Mouse (Mus musculus): Measurements from ENCODE around the gene Mink1. TPM values are rescaled to one million over a fixed set of nuclear protein-coding genes. Genes with fewer than 3 reads are reported as not detected.
"Not testable (repeated sequence)": the region's sequence is repeated elsewhere in the genome, so short reads cannot be mapped to it uniquely, and the experiment has no call there.

The Mink1 gene
- polyA plus RNA-seq (2015; fragmentation: Nextera tagmentation; extraction: Ambion mirVana), result 17.9 and 18.7 TPM in 2 replicates

DNA sequence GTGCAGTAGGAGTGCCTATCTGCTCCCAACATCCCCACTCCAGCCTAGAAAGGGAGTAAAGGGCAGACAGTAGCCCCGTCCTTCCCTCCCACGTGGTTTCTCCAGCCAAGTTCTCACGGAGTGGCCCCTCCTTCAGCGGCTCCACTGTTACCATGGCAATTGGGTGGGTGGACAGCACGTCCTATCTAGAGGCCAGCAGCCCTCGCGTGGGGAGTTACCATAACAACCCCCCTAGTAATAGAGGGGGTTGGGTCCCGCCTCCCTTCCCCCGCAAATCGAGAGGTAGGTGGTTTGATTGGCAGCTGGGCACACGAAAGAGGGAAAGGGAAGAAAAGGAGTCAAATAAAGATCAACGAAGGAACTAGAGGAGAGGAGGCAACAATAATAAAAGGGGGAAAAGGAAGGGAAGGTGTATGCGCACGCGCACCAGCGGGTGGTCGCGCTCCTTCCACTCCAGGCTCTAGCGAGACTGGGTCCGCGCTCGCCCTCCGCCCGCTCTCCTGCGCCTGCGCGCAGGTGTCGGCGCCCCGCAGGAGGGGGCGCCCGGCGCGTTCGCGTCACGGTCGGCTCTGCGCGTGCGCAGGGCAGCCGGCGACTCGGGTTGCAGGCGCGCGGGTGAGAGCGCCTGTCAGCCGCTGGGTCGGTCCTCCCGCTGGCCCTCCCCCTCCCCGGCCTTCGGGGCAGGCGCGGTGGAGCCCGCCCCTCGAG lies at the start of gene Mink1:
TSS of gene Mink1 (plus strand) at position 595 of the 708 bp plus-strand sequence.
- WGBS, result under 1% methylated on average over 49 of the region's 57 CpGs
- peak; percentile 96 for ATAC-seq (replicated peaks)

GRCm38 (mm10) chr11:70513520-70513919 lies 49.2 kb upstream of the Mink1 start:
- no peaks in the 10 kb centered on the region for H3K36me3 ChIP-seq (replicated peaks)
- peaks cover 9% of the 10 kb centered on the region for H3K4me1 ChIP-seq
- H3K4me3 ChIP-seq, result no peak overlapping the region
- H3K9me3 ChIP-seq, result no peaks in the 10 kb centered on the region
- no peaks in the 10 kb centered on the region for H3K27me3 ChIP-seq (replicated peaks)
- no peak overlapping the region for H3K27ac ChIP-seq
- no peak overlapping the region for H3K9ac ChIP-seq
- ATAC-seq (replicated peaks), result no peak
- no peak overlapping the region for H3K4me2 ChIP-seq
- 47% methylated on average over 11 of the region's 11 CpGs for WGBS

More for the DNA sequence above, at the start of gene Mink1:
- H3K4me2 ChIP-seq, result peak within 1 kb of the TSS; percentile 76
- H3K9me3 ChIP-seq, result no peaks in the 10 kb centered on the region
- no peaks in the 10 kb centered on the region for H3K27me3 ChIP-seq (replicated peaks)
- peak within 1 kb of the TSS; percentile 97 for H3K4me3 ChIP-seq
- no peaks in the 10 kb centered on the region for H3K36me3 ChIP-seq (replicated peaks)
- peak within 1 kb of the TSS; percentile 85 for H3K27ac ChIP-seq
- H3K9ac ChIP-seq, result peak within 1 kb of the TSS; percentile 96
- H3K4me1 ChIP-seq, result peaks cover 39% of the 10 kb centered on the region

DNA sequence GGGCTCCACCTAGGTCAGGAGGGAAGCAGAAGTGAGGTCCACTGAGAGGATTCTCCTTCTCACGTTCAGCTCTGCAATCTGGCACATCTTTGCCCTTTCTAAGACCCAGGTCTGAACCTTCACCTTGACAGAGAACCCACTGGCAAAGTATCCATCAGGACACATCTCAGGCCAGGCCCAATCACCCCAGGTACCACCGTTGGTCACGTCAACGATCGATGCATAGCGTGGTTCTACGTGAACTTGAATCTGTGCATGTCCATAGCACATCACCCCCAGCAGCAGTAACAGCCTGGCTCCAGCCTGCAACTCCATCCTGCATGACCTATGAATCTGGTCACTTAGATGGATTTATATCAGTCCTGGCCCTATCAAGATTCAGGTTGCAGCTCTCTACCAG lies 48.4 kb upstream of the Mink1 start, which contains the start of gene Vmo1:
TSS of gene Vmo1 (minus strand) at position 329 of the 400 bp plus-strand sequence.
- H3K9ac ChIP-seq, result no peak within 1 kb of the TSS
- no peak within 1 kb of the TSS for H3K4me2 ChIP-seq
- H3K27ac ChIP-seq, result no peak within 1 kb of the TSS
- no peak for ATAC-seq (replicated peaks)
- H3K9me3 ChIP-seq, result no peaks in the 10 kb centered on the region
- no peaks in the 10 kb centered on the region for H3K36me3 ChIP-seq (replicated peaks)
- 88% methylated on average over 7 of the region's 7 CpGs for WGBS
- H3K4me1 ChIP-seq, result peaks cover 9% of the 10 kb centered on the region
- H3K27me3 ChIP-seq (replicated peaks), result no peaks in the 10 kb centered on the region
- no peak within 1 kb of the TSS for H3K4me3 ChIP-seq

DNA sequence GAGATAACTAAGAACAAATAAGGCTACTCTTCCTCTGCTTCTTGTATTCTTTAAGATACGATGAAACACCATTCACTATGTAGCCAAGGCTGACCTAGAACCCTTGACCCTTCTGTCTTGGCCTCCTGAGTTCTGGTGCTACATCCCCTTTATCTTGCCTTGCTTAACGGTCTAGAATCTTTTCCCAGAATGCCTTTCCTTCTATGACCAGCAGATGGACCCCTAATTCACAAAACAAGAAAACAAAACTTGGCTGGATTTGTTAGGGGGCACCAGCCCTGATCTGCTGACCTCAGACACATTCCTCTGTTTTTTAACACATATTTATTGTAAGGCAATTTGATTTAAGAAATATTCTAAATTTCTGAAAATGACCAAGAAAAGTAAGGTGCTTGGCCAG lies 46.3 kb upstream of the Mink1 start:
- Histone ChIP-seq H3K4me3 (no peak overlapping the region), H3K9me3 (no peaks in the 10 kb centered on the region), H3K36me3 (replicated peaks) (no peaks in the 10 kb centered on the region), H3K4me2 (no peak overlapping the region), H3K4me1 (peaks cover 9% of the 10 kb centered on the region; the same call in 1 of the 2 replicates), H3K27ac (no peak overlapping the region), H3K27me3 (replicated peaks) (no peaks in the 10 kb centered on the region), H3K9ac (no peak overlapping the region)
- 17% methylated on average over 2 of the region's 2 CpGs for WGBS
- no peak for ATAC-seq (replicated peaks)

DNA sequence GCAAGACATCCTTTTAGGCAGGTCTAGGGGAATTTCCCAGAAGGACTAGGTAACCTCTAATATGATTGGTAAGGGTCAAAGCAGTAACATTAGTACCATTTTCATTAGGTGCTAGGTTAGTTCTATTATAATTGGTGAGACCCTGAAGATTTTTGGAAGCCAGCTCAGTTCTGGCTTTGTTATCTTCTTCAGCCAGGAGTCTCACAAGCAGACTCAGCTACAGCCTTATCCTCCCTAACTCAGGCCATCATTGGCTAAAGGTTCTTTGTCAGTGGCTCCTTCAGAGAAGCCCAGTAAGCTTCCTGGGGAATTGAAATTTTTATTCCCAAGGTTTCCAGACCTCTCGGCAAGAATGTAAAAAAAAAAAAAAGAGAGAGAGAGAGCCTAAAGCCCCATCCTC lies 44.2 kb upstream of the Mink1 start:
- H3K4me2 ChIP-seq, result no peak overlapping the region
- H3K27me3 ChIP-seq (replicated peaks), result no peaks in the 10 kb centered on the region
- no peak overlapping the region for H3K4me3 ChIP-seq
- WGBS, result 52% methylated on average over 1 of the region's 1 CpGs
- H3K4me1 ChIP-seq, result peaks cover 9% of the 10 kb centered on the region; the same call in 1 of the 2 replicates
- H3K9me3 ChIP-seq, result no peaks in the 10 kb centered on the region
- no peak overlapping the region for H3K27ac ChIP-seq
- no peak overlapping the region for H3K9ac ChIP-seq
- no peaks in the 10 kb centered on the region for H3K36me3 ChIP-seq (replicated peaks)
- no peak for ATAC-seq (replicated peaks)

GRCm38 (mm10) chr11:70518923-70519322 lies 43.8 kb upstream of the Mink1 start, which contains the start of gene Gltpd2:
TSS of gene Gltpd2 (plus strand) at chr11:70519196.
- Histone ChIP-seq H3K36me3 (replicated peaks) (no peaks in the 10 kb centered on the region), H3K9ac (peak within 1 kb of the TSS; percentile 27; the same call in 1 of the 2 replicates), H3K9me3 (no peaks in the 10 kb centered on the region), H3K4me2 (peak within 1 kb of the TSS; percentile 48), H3K27ac (peak within 1 kb of the TSS; percentile 40; the same call in 1 of the 2 replicates), H3K4me3 (peak within 1 kb of the TSS; percentile 15), H3K4me1 (peaks cover 9% of the 10 kb centered on the region; the same call in 1 of the 2 replicates), H3K27me3 (replicated peaks) (no peaks in the 10 kb centered on the region)
- WGBS, result 84% methylated on average over 10 of the region's 10 CpGs
- ATAC-seq (replicated peaks), result no peak

DNA sequence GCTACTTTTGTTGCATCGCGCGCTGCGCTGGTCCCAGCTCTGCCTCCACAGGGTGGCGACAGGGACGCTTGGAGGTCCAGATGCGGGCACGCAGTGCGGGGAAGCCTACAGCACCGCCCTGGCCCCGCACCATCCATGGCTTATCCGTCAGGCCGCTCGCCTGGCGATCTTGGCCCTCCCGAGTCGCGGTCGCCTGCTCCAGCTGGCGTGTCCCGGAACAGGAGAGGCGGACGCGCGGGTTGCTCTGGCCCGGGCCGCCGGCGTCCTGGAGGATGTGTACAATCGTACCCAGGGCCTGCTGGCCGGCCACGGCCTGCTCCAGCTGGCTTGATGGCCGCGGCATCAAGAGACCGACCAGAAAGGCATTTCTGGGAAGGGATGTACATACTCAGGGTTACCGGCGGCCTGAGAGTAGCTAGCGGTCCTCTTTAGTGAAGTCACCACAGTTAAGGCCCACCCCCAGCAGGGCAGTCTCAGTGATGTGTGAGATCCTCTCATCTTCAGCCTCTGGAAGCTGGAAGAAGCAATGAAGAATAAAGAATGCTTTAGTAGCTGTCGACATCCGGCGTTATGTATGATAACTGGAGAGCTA lies 42.4 kb upstream of the Mink1 start:
- Histone ChIP-seq H3K27ac (peak overlapping the region; percentile 40; the same call in 1 of the 2 replicates), H3K4me3 (peak overlapping the region; percentile 15), H3K36me3 (replicated peaks) (no peaks in the 10 kb centered on the region), H3K9me3 (no peaks in the 10 kb centered on the region), H3K4me1 (peaks cover 12% of the 10 kb centered on the region; the same call in 1 of the 2 replicates), H3K4me2 (peak overlapping the region; percentile 48), H3K27me3 (replicated peaks) (no peaks in the 10 kb centered on the region), H3K9ac (peak overlapping the region; percentile 27; the same call in 1 of the 2 replicates)
- no peak; the same call in 1 of the 2 replicates for ATAC-seq (replicated peaks)
- WGBS, result 8% methylated on average over 41 of the region's 41 CpGs

- H3K9ac ChIP-seq; ATAC-seq (replicated peaks); H3K9me3 ChIP-seq; H3K4me3 ChIP-seq; H3K4me2 ChIP-seq; H3K27me3 ChIP-seq (replicated peaks); H3K27ac ChIP-seq: not testable (repeated sequence)
- H3K4me1 ChIP-seq, result peaks cover 23% of the 10 kb centered on the region
- H3K36me3 ChIP-seq (replicated peaks), result peaks cover 15% of the 10 kb centered on the region; the same call in 1 of the 2 replicates
- WGBS, result 87% methylated on average over 8 of the region's 8 CpGs
These were observed 39.2 kb upstream of the Mink1 start for GRCm38 (mm10) chr11:70523306-70523989.

GRCm38 (mm10) chr11:70524782-70525181 lies 37.9 kb upstream of the Mink1 start:
- peak; percentile 38 for ATAC-seq (replicated peaks)
- Histone ChIP-seq H3K36me3 (replicated peaks) (peaks cover 19% of the 10 kb centered on the region; the same call in 1 of the 2 replicates), H3K9me3 (no peaks in the 10 kb centered on the region), H3K27me3 (replicated peaks) (no peaks in the 10 kb centered on the region), H3K4me2 (peak overlapping the region; percentile 68), H3K4me3 (peak overlapping the region; percentile 71), H3K27ac (no peak overlapping the region), H3K4me1 (peaks cover 21% of the 10 kb centered on the region), H3K9ac (0 out of 2 replicates have a peak overlapping the region, but pooled peaks have one; percentile 22)
- whole genome bisulfite sequencing, result 5% methylated on average over 8 of the region's 8 CpGs

GRCm38 (mm10) chr11:70525184-70525678 lies 37.5 kb upstream of the Mink1 start, which contains the start of gene Psmb6:
TSS of gene Psmb6 (plus strand) at chr11:70525367.
- Histone ChIP-seq H3K27ac (peak within 1 kb of the TSS; percentile 74), H3K27me3 (replicated peaks) (no peaks in the 10 kb centered on the region), H3K9ac (peak within 1 kb of the TSS; percentile 64), H3K36me3 (replicated peaks) (peaks cover 19% of the 10 kb centered on the region; the same call in 1 of the 2 replicates), H3K4me3 (peak within 1 kb of the TSS; percentile 71), H3K4me1 (peaks cover 16% of the 10 kb centered on the region), H3K9me3 (no peaks in the 10 kb centered on the region), H3K4me2 (peak within 1 kb of the TSS; percentile 68)
- peak; percentile 92 for ATAC-seq (replicated peaks)
- WGBS, result under 1% methylated on average over 25 of the region's 26 CpGs

- ATAC-seq (replicated peaks), result peak; percentile 43
- Histone ChIP-seq H3K36me3 (replicated peaks) (peaks cover 19% of the 10 kb centered on the region; the same call in 1 of the 2 replicates), H3K27me3 (replicated peaks) (no peaks in the 10 kb centered on the region), H3K9ac (peak overlapping the region; percentile 64), H3K4me1 (peaks cover 15% of the 10 kb centered on the region), H3K4me3 (peak overlapping the region; percentile 71), H3K27ac (peak overlapping the region; percentile 74), H3K4me2 (peak overlapping the region; percentile 68), H3K9me3 (no peaks in the 10 kb centered on the region)
- WGBS, result 2% methylated on average over 12 of the region's 12 CpGs
These were observed 37.0 kb upstream of the Mink1 start for GRCm38 (mm10) chr11:70525726-70526125.
